Mouse (Mus musculus) R1 (cell line): ENCODE measurements around the gene Stx3.

Experiments
- DNase-seq: peaks from one replicate; pipeline ENCODE4 v3.0.0-alpha.2; 2018; ENCODE audit warnings: low read depth, low spot score

The Stx3 gene

GRCm38 (mm10) chr19:11727304-11727703 lies 91.9 kb downstream of the Stx3 start:
- no peak for DNase-seq

DNA sequence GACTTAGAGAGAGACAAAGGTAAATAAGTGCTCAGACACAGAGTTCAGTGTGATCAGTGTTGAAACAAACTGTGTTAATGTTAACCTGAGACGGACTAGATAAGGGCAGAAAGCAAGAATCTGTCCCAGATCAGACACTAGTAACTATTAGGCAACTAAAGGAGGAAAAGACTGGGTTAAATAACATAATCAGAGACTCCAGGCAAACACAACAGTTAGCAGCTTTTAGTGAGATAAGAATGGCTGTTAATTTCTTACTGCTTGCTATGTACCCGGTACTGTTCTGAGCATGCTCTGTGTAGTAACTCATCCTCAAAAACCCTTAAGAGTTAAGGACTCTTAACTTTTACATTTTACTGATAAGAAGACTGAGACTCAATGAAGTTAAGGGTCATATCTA lies 93.3 kb downstream of the Stx3 start:
- DNase-seq, result no peak
